Mouse (Mus musculus): ENCODE data around the gene 1810009A15Rik. TPM values are rescaled to one million over a fixed set of nuclear protein-coding genes. Genes with fewer than 3 reads are reported as not detected.

Gene 1810009A15Rik
- polyA plus RNA-seq, 1 experiment = 72.7 TPM

DNA sequence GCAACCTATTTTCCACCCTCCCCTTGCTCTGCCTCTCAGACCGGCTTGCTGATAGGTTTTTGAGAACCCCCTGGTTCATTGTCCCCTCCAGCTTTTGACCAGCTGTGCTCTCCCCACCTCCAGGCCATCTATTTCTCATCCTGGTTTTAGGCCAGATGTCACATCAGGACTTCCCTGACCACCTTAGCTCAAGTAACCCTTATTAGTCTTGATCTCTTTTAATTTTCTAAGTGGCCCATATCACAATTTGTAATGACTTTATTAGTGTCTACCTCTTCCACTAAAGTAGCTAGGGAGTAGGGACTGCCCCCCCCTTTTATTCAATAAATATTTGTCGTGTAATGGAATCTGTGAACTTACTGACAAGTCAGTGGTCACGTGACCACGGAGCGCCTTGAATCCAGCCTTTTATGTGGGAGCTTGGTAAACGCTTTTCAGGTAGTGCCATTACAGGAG, 32.2 kb downstream of the 1810009A15Rik start:
- Histone ChIP-seq H3K9me3 (no peaks in the 10 kb centered on the region), H3K27me3 (replicated peaks) (no peaks in the 10 kb centered on the region), H3K36me3 (replicated peaks; ENCODE audit: low read length) (peaks cover 43% of the 10 kb centered on the region), H3K4me3 (replicated peaks) (peak overlapping the region; percentile 97), H3K4me1 (peaks cover 42% of the 10 kb centered on the region)
- TF ChIP-seq FLI1 (IDR thresholded peaks at IDR 0.05; ENCODE audit: low read length) (no peak), GATA1 (IDR thresholded peaks at IDR 0.05; ENCODE audit: borderline replicate concordance, low read length) (no peak)

- Histone ChIP-seq H3K4me3 (replicated peaks) (peak overlapping the region; percentile 79), H3K36me3 (replicated peaks; ENCODE audit: low read length) (peaks cover 43% of the 10 kb centered on the region), H3K9me3 (no peaks in the 10 kb centered on the region), H3K27me3 (replicated peaks) (no peaks in the 10 kb centered on the region), H3K4me1 (peaks cover 48% of the 10 kb centered on the region)
- TF ChIP-seq FLI1 (IDR thresholded peaks at IDR 0.05; ENCODE audit: low read length) = no peak
- TF ChIP-seq GATA1 (IDR thresholded peaks at IDR 0.05; ENCODE audit: borderline replicate concordance, low read length) = no peak
These were observed 33.1 kb downstream of the 1810009A15Rik start for GRCm38 (mm10) chr19:8921741-8922140.

GRCm38 (mm10) chr19:8926766-8927165, 38.1 kb downstream of the 1810009A15Rik start:
- Histone ChIP-seq H3K27me3 (replicated peaks) (no peaks in the 10 kb centered on the region), H3K4me3 (replicated peaks) (no peak overlapping the region), H3K9me3 (no peaks in the 10 kb centered on the region), H3K36me3 (replicated peaks; ENCODE audit: low read length) (peaks cover 68% of the 10 kb centered on the region), H3K4me1 (peaks cover 63% of the 10 kb centered on the region)
- TF ChIP-seq GATA1 (IDR thresholded peaks at IDR 0.05; ENCODE audit: borderline replicate concordance, low read length) (no peak), FLI1 (IDR thresholded peaks at IDR 0.05; ENCODE audit: low read length) (no peak)

- Histone ChIP-seq H3K9me3 (no peaks in the 10 kb centered on the region), H3K4me3 (replicated peaks) (no peak overlapping the region), H3K27me3 (replicated peaks) (no peaks in the 10 kb centered on the region), H3K4me1 (peaks cover 55% of the 10 kb centered on the region), H3K36me3 (replicated peaks; ENCODE audit: low read length) (peaks cover 69% of the 10 kb centered on the region)
- TF ChIP-seq GATA1 (IDR thresholded peaks at IDR 0.05; ENCODE audit: borderline replicate concordance, low read length) (no peak), FLI1 (IDR thresholded peaks at IDR 0.05; ENCODE audit: low read length) (no peak)
These were observed 39.4 kb downstream of the 1810009A15Rik start for GRCm38 (mm10) chr19:8927891-8928525.

DNA sequence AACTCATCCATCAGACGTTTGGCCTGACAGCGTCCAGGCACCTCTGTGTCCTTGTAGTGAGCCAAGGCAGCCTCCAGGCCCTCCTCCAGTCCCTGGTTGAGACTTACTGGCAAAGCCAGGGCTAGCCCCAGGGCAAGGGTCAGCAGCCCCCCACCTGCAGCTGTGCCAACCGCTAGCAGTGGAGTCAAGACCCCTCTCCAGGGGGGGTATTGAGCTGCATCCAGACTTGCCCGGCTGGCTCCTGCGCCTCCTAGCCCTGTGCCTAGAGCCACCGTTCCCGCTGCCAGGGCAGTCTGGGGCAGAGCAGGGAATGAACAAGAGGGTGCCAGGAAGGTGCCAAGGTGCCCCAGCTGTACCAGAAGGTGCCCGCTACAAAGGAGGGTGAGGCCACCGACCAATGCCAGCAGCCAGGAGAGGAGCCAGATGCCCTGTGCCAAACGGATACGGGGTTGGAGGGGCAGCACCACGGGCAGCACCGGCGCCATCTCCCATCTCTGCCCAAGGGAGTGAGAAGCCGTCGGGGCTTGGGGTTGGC, 40.1 kb downstream of the 1810009A15Rik start:
- H3K9me3 ChIP-seq = no peaks in the 10 kb centered on the region
- peaks cover 73% of the 10 kb centered on the region for H3K36me3 ChIP-seq (replicated peaks; ENCODE audit: low read length)
- H3K4me3 ChIP-seq (replicated peaks) = peak overlapping the region; percentile 97
- peaks cover 47% of the 10 kb centered on the region for H3K4me1 ChIP-seq
- no peak for TF ChIP-seq GATA1 (IDR thresholded peaks at IDR 0.05; ENCODE audit: borderline replicate concordance, low read length)
- no peak for TF ChIP-seq FLI1 (IDR thresholded peaks at IDR 0.05; ENCODE audit: low read length)
- H3K27me3 ChIP-seq (replicated peaks) = no peaks in the 10 kb centered on the region

DNA sequence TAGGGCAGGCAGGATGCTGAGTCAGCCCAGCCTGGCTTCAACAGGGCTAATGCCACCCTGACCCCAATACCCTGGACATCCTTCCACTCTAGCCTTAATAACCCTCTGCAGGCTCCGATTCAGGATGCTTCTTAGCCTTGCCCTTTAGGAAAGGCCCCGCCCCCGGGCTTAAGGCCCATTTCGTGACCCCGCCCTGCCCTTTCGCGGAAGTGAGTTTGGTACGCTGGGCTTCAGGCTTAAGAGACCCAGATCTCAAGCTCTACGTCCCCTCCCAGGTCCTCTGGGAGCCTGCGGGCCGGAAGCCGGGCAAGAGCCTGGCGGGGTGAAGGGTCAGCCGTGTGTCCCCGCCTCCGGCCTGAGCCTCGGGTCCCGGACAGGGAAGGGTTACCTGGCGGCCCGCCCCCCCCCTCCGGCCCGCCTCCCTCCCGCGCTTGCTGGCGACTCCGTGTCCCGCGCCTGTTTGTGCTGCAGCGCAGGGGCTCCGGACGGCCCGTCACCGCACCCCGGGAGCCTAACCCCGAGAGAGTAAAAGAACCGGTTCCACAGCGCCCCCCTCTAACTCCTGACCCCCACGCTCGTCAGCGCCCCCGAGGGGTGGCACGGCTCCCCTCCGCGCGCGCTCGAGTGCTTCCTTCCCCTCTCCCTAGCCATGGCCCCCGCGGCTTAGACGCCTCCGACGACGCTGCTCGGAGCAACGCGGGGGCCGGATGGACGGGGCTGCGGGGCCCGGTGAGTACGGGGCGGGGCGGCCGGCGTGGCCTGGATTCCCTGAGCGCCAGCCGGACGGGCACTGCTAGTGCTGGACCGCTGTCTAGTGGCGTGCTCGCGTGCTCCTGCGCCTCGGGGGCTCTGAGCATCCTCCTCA, 40.8 kb downstream of the 1810009A15Rik start, which contains the start of the genes Rom1 and Eml3:
Gene Rom1, minus strand, starts transcription at position 133 of the 865 bp plus-strand sequence.
Gene Eml3, plus strand, starts transcription at position 329 of the 865 bp plus-strand sequence.
- H3K36me3 ChIP-seq (replicated peaks; ENCODE audit: low read length) = peaks cover 75% of the 10 kb centered on the region
- H3K4me1 ChIP-seq = peaks cover 45% of the 10 kb centered on the region
- TF ChIP-seq GATA1 (IDR thresholded peaks at IDR 0.05; ENCODE audit: borderline replicate concordance, low read length) = no peak
- H3K9me3 ChIP-seq = no peaks in the 10 kb centered on the region
- peak within 1 kb of the TSS; percentile 97 for H3K4me3 ChIP-seq (replicated peaks)
- H3K27me3 ChIP-seq (replicated peaks) = no peaks in the 10 kb centered on the region

DNA sequence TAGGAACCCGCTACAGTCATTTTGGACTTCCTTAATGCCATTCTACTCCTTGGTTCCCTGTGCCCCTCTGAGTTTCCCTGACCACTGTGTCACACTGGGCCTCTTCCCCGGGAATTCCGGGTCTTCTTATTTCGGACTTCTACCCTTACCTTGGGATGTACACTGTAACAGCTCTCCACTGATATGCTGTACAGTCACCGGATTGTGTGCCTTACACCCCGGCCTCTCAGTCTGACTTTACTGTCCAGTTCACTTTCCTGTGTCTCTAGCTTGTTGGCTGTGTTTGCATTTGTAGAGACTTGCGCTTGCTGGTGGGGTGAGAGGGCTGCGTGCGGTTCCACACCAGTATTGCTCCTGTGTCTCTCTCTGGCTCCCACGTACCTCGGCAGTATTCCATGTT, 41.5 kb downstream of the 1810009A15Rik start:
- no peak for TF ChIP-seq FLI1 (IDR thresholded peaks at IDR 0.05; ENCODE audit: low read length)
- TF ChIP-seq GATA1 (IDR thresholded peaks at IDR 0.05; ENCODE audit: borderline replicate concordance, low read length) = no peak
- H3K4me1 ChIP-seq = peaks cover 45% of the 10 kb centered on the region
- peak overlapping the region; percentile 97 for H3K4me3 ChIP-seq (replicated peaks)
- H3K9me3 ChIP-seq = no peaks in the 10 kb centered on the region
- peaks cover 79% of the 10 kb centered on the region for H3K36me3 ChIP-seq (replicated peaks; ENCODE audit: low read length)
- no peaks in the 10 kb centered on the region for H3K27me3 ChIP-seq (replicated peaks)

DNA sequence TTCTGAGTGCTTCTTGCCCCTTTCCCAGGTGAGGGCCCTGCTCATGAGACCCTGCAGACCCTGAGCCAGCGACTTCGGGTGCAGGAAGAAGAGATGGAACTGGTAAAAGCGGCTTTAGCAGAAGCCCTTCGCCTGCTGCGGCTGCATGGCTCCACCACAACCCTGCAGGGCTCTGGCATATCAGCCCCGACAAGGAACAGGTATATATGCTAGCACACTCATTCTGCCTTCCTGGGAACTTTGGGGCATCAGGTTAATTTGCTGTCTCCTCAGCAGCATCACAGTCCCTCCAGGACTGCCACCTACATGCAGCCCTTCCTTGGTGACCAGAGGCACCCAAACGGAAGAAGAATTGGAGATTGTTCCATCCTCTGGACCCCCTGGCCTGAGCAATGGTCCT, 42.1 kb downstream of the 1810009A15Rik start:
- Histone ChIP-seq H3K36me3 (replicated peaks; ENCODE audit: low read length) (peaks cover 79% of the 10 kb centered on the region), H3K4me3 (replicated peaks) (peak overlapping the region; percentile 97), H3K27me3 (replicated peaks) (no peaks in the 10 kb centered on the region), H3K4me1 (peaks cover 42% of the 10 kb centered on the region), H3K9me3 (no peaks in the 10 kb centered on the region)
- no peak for TF ChIP-seq FLI1 (IDR thresholded peaks at IDR 0.05; ENCODE audit: low read length)

DNA sequence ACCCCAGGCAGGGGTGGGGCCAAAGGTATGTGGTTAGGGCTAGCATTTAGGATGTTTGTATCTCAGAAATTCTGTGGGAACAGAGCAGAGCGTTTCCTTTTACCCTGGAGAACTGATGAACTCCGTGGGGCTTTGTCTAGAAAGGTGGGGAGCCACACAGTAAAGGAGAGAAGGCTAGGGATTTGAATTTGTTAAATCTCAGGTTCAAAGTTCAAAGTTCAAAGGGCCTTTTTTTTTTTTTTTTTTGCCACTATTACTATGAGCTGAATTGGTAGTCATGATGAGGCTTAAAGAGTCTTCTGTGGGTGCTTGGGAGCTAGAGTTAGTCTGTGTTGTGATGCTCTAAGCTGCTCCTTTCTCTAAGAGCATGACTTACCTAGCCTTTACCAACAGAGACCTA, 48.1 kb downstream of the 1810009A15Rik start:
- Histone ChIP-seq H3K4me3 (replicated peaks) (no peak overlapping the region), H3K27me3 (replicated peaks) (no peaks in the 10 kb centered on the region), H3K4me1 (peaks cover 37% of the 10 kb centered on the region), H3K9me3 (no peaks in the 10 kb centered on the region), H3K36me3 (replicated peaks; ENCODE audit: low read length) (peaks cover 87% of the 10 kb centered on the region)
- TF ChIP-seq FLI1 (IDR thresholded peaks at IDR 0.05; ENCODE audit: low read length) (no peak), GATA1 (IDR thresholded peaks at IDR 0.05; ENCODE audit: borderline replicate concordance, low read length) (no peak)

Other genes with a start within 250 kb of the 1810009A15Rik start
- 0.02 TPM in 1 of 2 replicates, not detected in the other for gene Chrm1, start 225.1 kb upstream of the 1810009A15Rik start, polyA plus RNA-seq (2012; ENCODE audit: insufficient read depth, low replicate concordance)
- gene Slc3a2, start 165.5 kb upstream of the 1810009A15Rik start, polyA plus RNA-seq (2012; ENCODE audit: insufficient read depth, low replicate concordance) = 139 and 161 TPM in 2 replicates
- gene Wdr74, start 153.0 kb upstream of the 1810009A15Rik start, polyA plus RNA-seq (2012; ENCODE audit: insufficient read depth, low replicate concordance) = 3.7 and 16.5 TPM in 2 replicates
- 0.86 TPM in 1 of 2 replicates, not detected in the other for gene 1700092M07Rik, start 148.1 kb upstream of the 1810009A15Rik start, polyA plus RNA-seq (2012; ENCODE audit: insufficient read depth, low replicate concordance)
- 18.8 and 39.1 TPM in 2 replicates for gene Stx5a, start 147.4 kb upstream of the 1810009A15Rik start, polyA plus RNA-seq (2012; ENCODE audit: insufficient read depth, low replicate concordance)
- 10.6 and 13.3 TPM in 2 replicates for gene Nxf1, start 131.8 kb upstream of the 1810009A15Rik start, polyA plus RNA-seq (2012; ENCODE audit: insufficient read depth, low replicate concordance)
- gene Tmem223, start 117.9 kb upstream of the 1810009A15Rik start, polyA plus RNA-seq (2012; ENCODE audit: insufficient read depth, low replicate concordance) = 53.5 and 407 TPM in 2 replicates
- 154 and 203 TPM in 2 replicates for gene Tmem179b, start 114.4 kb upstream of the 1810009A15Rik start, polyA plus RNA-seq (2012; ENCODE audit: insufficient read depth, low replicate concordance)
- 33.7 and 61.6 TPM in 2 replicates for gene Taf6l, start 102.4 kb upstream of the 1810009A15Rik start, polyA plus RNA-seq (2012; ENCODE audit: insufficient read depth, low replicate concordance)
- 6.3 TPM in 1 of 2 replicates, not detected in the other for gene Polr2g, start 90.3 kb upstream of the 1810009A15Rik start, polyA plus RNA-seq (2012; ENCODE audit: insufficient read depth, low replicate concordance)
- gene Zbtb3, start 86.3 kb upstream of the 1810009A15Rik start, polyA plus RNA-seq (2012; ENCODE audit: insufficient read depth, low replicate concordance) = 1.3 and 5.9 TPM in 2 replicates
- 0.51 TPM in 1 of 2 replicates, not detected in the other for gene Ttc9c, start 69.5 kb upstream of the 1810009A15Rik start, polyA plus RNA-seq (2012; ENCODE audit: insufficient read depth, low replicate concordance)
- 13.5 and 54.1 TPM in 2 replicates for gene Hnrnpul2, start 68.8 kb upstream of the 1810009A15Rik start, polyA plus RNA-seq (2012; ENCODE audit: insufficient read depth, low replicate concordance)
- 44.9 and 148 TPM in 2 replicates for gene AC129217.1, start 59.1 kb upstream of the 1810009A15Rik start, polyA plus RNA-seq (2012; ENCODE audit: insufficient read depth, low replicate concordance)
- gene Bscl2, start 51.4 kb upstream of the 1810009A15Rik start, polyA plus RNA-seq (2012; ENCODE audit: insufficient read depth, low replicate concordance) = 124 and 182 TPM in 2 replicates
- gene Gng3, start 49.7 kb upstream of the 1810009A15Rik start, polyA plus RNA-seq (2012; ENCODE audit: insufficient read depth, low replicate concordance) = not detected in 2 replicates
- gene Lrrn4cl, start 38.1 kb upstream of the 1810009A15Rik start, polyA plus RNA-seq (2012; ENCODE audit: insufficient read depth, low replicate concordance) = 0.23 TPM in 1 of 2 replicates, not detected in the other
- 125 and 325 TPM in 2 replicates for gene Ubxn1, start 17.4 kb upstream of the 1810009A15Rik start, polyA plus RNA-seq (2012; ENCODE audit: insufficient read depth, low replicate concordance)
- gene Uqcc3, start 7.9 kb upstream of the 1810009A15Rik start, polyA plus RNA-seq (2012; ENCODE audit: insufficient read depth, low replicate concordance) = 6.2 and 84.6 TPM in 2 replicates
- gene Lbhd1, start 5.1 kb upstream of the 1810009A15Rik start, polyA plus RNA-seq (2012; ENCODE audit: insufficient read depth, low replicate concordance) = 1.5 TPM in 1 of 2 replicates, not detected in the other
- gene Gm49403, start 4.9 kb upstream of the 1810009A15Rik start, polyA plus RNA-seq (2012; ENCODE audit: insufficient read depth, low replicate concordance) = not detected in 2 replicates
- gene Gm49416, start 73 bp downstream of the 1810009A15Rik start, polyA plus RNA-seq (2012; ENCODE audit: insufficient read depth, low replicate concordance) = 12.5 TPM in 1 of 2 replicates, not detected in the other
- gene Ints5, start 4.2 kb downstream of the 1810009A15Rik start, polyA plus RNA-seq (2012; ENCODE audit: insufficient read depth, low replicate concordance) = 22.4 and 29.0 TPM in 2 replicates
- gene Ganab, start 9.2 kb downstream of the 1810009A15Rik start, polyA plus RNA-seq (2012; ENCODE audit: insufficient read depth, low replicate concordance) = 4.0 and 25.1 TPM in 2 replicates
- 135 and 141 TPM in 2 replicates for gene B3gat3, start 31.5 kb downstream of the 1810009A15Rik start, polyA plus RNA-seq (2012; ENCODE audit: insufficient read depth, low replicate concordance)
- gene Rom1, start 40.5 kb downstream of the 1810009A15Rik start, polyA plus RNA-seq (2012; ENCODE audit: insufficient read depth, low replicate concordance) = 4.2 and 8.2 TPM in 2 replicates
- gene Eml3, start 40.7 kb downstream of the 1810009A15Rik start, polyA plus RNA-seq (2012; ENCODE audit: insufficient read depth, low replicate concordance) = 31.6 and 32.2 TPM in 2 replicates
- gene Mta2, start 53.0 kb downstream of the 1810009A15Rik start, polyA plus RNA-seq (2012; ENCODE audit: insufficient read depth, low replicate concordance) = 5.1 and 27.3 TPM in 2 replicates
- 25.5 and 37.3 TPM in 2 replicates for gene Tut1, start 65.0 kb downstream of the 1810009A15Rik start, polyA plus RNA-seq (2012; ENCODE audit: insufficient read depth, low replicate concordance)
- gene Eef1g, start 78.2 kb downstream of the 1810009A15Rik start, polyA plus RNA-seq (2012; ENCODE audit: insufficient read depth, low replicate concordance) = 36.7 and 78.5 TPM in 2 replicates
- 4.6 and 28.7 TPM in 2 replicates for gene Ahnak, start 100.4 kb downstream of the 1810009A15Rik start, polyA plus RNA-seq (2012; ENCODE audit: insufficient read depth, low replicate concordance)
- gene Scgb1a1, start 199.1 kb downstream of the 1810009A15Rik start, polyA plus RNA-seq (2012; ENCODE audit: insufficient read depth, low replicate concordance) = not detected in 2 replicates
- 1.7 and 53.4 TPM in 2 replicates for gene Asrgl1, start 246.8 kb downstream of the 1810009A15Rik start, polyA plus RNA-seq (2012; ENCODE audit: insufficient read depth, low replicate concordance)

Data from megakaryocyte, embryonic 14.5 days (primary cell).